Mouse (Mus musculus) sigmoid colon, adult 10 weeks (tissue): ENCODE data around the gene Olfr785. TPM values are rescaled to one million over a fixed set of nuclear protein-coding genes. Genes with fewer than 3 reads are reported as not detected.

Experiments
- polyA plus RNA-seq: library from polyadenylated mRNA; stranded (reverse); fragments of 350-450 nt; fragmentation: Illumina TruSeq; extraction: RNeasy Lipid Tissue Mini Kit (QIAGEN cat#74804); gene quantifications from one replicate; pipeline ENCODE4 v1.2.3, GENCODE M21; 2014; ENCODE audit warnings: low read depth, low replicate concordance

Gene Olfr785
- polyA plus RNA-seq = not detected

GRCm38 (mm10) chr10:129405126-129405525 lies at the start of gene Olfr785:
TSS of gene Olfr785 (plus strand) at chr10:129405426.

DNA sequence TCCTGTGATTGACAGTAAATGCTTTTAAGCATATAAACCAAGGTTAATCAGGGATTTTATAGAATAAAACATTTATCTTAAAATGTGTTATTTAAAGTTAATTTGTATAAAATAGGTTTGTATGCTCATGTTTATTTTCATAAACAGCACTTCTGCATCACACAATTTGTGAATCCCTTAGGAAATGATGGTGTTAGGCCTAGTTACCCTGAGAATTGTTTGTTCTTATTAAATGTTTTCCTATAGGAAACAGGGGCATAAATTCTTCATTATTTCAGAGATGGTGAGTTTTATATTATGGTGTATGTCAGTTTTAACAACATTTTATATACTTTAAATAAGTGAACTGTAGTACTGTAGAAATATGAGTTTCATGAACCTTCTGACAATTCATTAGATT lies 21.4 kb upstream of the Olfr785 start, which contains the start of gene Olfr784:
TSS of gene Olfr784 (plus strand) at position 301 of the 400 bp plus-strand sequence.

DNA sequence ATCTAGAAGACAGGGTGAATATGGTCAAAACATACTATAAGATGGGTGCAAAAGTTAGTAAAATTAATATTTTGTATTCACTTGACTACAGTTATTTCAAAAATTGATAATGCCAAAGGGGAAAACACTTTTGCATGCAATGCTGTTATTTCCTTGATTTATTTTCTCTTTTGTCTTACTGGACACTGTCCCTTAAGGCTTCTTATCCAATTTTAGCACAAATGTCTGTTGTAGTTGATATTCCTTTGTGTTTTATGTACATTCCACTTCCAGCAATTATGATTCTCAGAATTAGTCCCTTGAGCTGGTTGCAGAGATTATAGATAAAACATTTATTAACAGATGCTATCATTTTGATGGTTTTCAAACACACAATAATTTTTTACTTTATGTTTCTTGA lies 21.8 kb downstream of the Olfr785 start, which contains the start of gene Olfr786:
TSS of gene Olfr786 (plus strand) at position 301 of the 400 bp plus-strand sequence.

Other genes starting within 250 kb of the Olfr785 start
- not detected for gene Olfr771, start 240.7 kb upstream of the Olfr785 start, polyA plus RNA-seq
- gene Olfr772, start 227.5 kb upstream of the Olfr785 start, polyA plus RNA-seq = not detected
- gene Olfr773, start 218.0 kb upstream of the Olfr785 start, polyA plus RNA-seq = not detected
- gene Olfr774, start 169.2 kb upstream of the Olfr785 start, polyA plus RNA-seq = not detected
- not detected for gene Olfr775, start 157.0 kb upstream of the Olfr785 start, polyA plus RNA-seq
- not detected for gene Olfr776, start 146.3 kb upstream of the Olfr785 start, polyA plus RNA-seq
- not detected for gene Olfr777, start 133.9 kb upstream of the Olfr785 start, polyA plus RNA-seq
- not detected for gene Olfr780, start 87.3 kb upstream of the Olfr785 start, polyA plus RNA-seq
- gene Olfr781, start 76.6 kb upstream of the Olfr785 start, polyA plus RNA-seq = not detected
- not detected for gene Olfr782, start 56.6 kb upstream of the Olfr785 start, polyA plus RNA-seq
- not detected for gene Olfr784, start 21.3 kb upstream of the Olfr785 start, polyA plus RNA-seq
- not detected for gene Olfr786, start 21.9 kb downstream of the Olfr785 start, polyA plus RNA-seq
- not detected for gene Olfr787, start 56.4 kb downstream of the Olfr785 start, polyA plus RNA-seq
- gene Olfr788, start 65.6 kb downstream of the Olfr785 start, polyA plus RNA-seq = not detected
- not detected for gene Olfr789, start 79.3 kb downstream of the Olfr785 start, polyA plus RNA-seq
- gene Olfr790, start 93.1 kb downstream of the Olfr785 start, polyA plus RNA-seq = not detected
- not detected for gene Olfr791, start 116.4 kb downstream of the Olfr785 start, polyA plus RNA-seq
- gene Olfr792, start 133.7 kb downstream of the Olfr785 start, polyA plus RNA-seq = not detected
- not detected for gene Olfr794, start 162.2 kb downstream of the Olfr785 start, polyA plus RNA-seq
- gene Olfr796, start 207.1 kb downstream of the Olfr785 start, polyA plus RNA-seq = not detected
- not detected for gene Olfr798, start 222.5 kb downstream of the Olfr785 start, polyA plus RNA-seq
- not detected for gene Olfr799, start 232.1 kb downstream of the Olfr785 start, polyA plus RNA-seq